Mouse (Mus musculus): ENCODE data around the gene Crtc2.
"Not testable (repeated sequence)": the region's sequence is repeated elsewhere in the genome, so short reads cannot be mapped to it uniquely, and the experiment has no call there.

Crtc2 gene

DNA sequence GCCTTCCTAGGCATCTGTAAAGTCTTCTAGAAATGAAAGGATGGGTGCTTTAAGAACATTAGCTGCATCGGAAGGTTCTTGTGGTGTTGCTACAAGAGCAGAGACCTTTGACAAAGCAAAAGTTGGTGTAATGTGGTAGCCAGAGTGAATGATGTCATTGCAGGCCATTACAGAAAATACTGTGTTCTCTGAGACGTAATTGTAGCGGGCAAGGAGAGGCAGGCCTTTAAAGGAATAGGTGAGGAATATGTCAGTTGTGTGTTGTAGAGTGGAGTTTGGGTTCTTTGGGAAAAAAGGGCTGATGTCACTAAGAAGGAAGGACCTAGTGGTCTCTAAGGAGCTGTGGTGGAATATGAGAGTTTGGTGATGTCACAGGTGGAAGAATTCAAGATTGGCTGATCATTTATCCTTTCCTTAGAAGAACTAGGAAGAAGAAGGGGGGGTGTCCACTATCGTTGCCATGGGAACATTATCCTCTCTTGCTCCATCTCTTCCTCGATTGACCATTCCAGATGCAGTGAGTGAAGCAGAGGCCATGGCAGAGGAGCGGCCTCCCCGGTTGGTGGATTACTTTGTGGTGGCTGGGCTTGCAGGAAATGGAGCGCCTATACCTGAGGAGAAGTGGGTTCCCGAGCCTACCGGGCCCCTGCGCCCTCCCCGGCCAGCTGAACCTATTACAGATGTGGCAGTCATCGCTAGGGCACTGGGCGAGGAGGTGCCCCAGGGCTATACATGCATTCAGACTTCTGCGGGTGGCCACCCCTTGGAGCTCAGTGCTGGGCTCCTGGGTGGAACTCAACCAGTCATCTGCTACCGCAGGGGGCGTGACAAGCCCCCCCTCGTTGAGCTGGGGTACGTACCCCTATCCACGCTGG, 13.2 kb downstream of the Crtc2 start:
- DNase-seq (ENCODE audit: low spot score in 2 of 2): no peak

DNA sequence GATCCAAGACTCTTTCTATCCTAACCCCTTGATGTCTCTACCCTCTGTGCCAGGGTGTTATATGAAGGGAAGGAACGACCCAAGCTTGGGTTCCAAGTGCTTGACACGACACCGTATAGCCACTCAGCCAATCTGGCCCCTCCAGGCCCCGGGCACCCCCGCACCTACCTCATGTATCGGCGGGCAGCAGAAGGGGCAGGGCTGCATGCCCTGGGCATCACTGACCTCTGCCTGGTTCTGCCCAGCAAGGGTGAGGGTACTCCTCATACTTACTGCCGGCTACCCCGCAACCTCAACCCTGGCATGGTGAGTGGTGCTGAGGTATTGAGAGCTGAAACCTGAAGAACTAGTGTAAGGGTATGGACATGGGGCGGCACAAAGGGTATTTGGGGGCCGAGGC, 14.2 kb downstream of the Crtc2 start:
- no peak for DNase-seq (ENCODE audit: low spot score in 2 of 2)

DNA sequence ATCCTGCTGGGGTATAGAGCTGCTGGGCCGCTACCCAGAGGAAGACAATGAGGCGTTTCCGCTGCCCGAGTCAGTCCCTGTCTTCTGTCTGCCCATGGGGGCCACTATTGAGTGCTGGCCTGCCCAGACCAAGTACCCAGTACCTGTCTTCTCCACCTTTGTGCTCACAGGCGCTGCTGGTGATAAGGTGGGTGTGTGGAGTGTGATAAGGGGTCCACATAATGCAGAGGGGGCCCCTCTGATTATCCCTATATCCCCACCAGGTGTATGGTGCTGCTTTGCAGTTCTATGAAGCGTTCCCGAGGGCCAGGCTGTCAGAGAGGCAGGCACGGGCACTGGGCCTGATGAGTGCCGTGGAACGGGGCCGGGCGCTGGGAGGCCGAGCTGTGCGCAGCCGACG, 15.0 kb downstream of the Crtc2 start:
- DNase-seq (ENCODE audit: low spot score in 2 of 2): no peak

DNA sequence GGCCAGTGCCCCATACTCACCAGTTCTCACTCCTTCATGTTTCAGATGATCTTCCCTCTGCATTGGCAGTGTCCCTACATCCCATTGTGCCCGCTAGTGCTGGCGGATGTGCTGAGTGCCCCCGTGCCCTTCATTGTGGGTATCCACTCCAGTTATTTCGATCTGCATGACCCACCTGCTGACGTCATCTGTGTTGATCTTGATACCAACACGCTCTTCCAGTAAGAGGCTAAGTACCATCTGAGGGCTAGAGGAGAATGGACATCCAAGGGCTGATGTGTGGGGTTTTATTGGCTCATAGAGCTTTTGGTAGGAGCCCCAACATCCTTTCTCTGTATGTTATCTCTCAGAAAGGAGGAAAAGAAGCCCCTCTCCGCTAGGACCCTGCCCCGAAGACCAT, 16.8 kb downstream of the Crtc2 start:
- no peak for DNase-seq (ENCODE audit: low spot score in 2 of 2)

DNA sequence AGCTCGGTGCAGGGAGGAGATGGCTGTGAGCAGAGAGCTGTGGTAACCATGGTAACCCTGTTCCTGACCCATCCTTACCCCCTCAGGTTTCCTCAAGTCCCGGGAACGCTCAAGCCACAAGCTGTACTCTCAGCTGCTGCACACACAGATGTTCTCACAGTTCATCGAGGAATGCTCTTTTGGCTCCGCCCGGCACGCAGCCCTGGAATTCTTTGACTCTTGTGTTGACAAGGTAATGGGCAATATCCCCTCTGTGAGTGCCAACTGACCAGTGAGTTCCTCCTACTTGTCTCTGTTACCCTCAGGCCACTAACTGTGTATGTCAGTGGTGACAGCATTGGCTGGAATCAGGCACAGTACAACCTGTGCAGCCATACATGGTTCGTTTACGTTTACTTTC, 18.2 kb downstream of the Crtc2 start:
- DNase-seq (ENCODE audit: low spot score in 2 of 2): no peak

DNA sequence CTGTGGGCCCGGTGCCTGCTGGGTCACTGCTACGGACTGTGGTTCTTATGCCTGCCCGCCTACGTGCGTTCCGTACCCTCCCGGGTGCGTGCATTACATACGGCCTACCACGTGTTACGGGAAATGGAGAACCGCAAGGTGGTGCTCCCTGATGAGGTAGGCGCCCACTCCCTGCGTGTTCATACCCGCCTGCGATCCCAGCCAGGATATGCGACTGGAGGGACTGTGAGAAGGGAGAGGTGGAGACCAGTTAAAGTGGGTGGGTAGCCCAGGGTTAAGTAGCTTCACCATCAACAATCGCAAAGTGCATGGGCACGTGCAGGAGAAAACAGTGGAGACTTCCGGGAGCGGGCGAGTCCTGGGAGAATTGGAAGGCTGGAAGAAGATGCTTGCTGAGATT, 19.9 kb downstream of the Crtc2 start:
- no peak for DNase-seq (ENCODE audit: low spot score in 2 of 2)

DNA sequence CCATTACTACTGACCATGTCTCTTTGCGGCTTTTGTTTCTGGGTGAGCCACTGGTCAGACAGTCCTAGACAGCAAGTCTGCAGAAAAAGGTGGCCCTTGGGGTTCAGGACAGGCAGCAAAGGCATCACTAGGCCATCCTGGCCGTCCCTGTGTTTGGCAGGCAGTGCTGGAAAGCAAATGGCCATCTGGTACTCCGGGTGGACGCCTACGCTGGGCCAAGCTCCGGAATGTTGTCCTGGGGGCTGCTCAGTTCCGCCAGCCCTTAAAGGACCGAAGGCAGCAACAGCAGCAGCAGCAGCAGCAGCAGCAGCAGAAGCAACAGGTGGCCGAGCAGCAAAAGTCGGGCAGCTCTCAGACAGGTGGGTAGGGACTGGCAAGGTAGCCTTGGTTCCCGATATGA, 21.3 kb downstream of the Crtc2 start:
- DNase-seq (ENCODE audit: low spot score in 2 of 2): no peak

- no peak for DNase-seq (ENCODE audit: low spot score in 2 of 2)
Observed at GRCm38 (mm10) chr3:90276858-90277257, 22.9 kb downstream of the Crtc2 start.

GRCm38 (mm10) chr3:90277793-90278192, 23.8 kb downstream of the Crtc2 start:
- DNase-seq (ENCODE audit: low spot score in 2 of 2): no peak

DNA sequence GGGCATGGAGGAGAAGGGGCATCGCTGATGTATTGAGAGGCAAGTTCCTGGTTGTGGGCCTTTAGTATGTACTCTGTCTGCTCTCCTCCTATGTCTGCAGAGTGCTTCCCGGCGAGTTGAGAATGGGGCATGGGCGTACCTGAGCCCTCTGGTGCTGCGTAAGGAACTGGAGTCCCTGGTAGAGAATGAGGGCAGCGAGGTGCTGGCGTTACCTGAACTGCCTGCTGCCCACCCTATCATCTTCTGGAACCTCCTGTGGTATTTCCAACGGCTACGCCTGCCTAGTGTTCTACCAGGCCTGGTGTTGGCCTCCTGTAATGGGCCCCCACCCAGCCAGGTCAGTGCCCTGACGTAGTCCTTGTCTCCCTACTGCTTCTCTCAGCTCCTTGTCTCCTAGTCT, 24.2 kb downstream of the Crtc2 start:
- no peak for DNase-seq (ENCODE audit: low spot score in 2 of 2)

DNA sequence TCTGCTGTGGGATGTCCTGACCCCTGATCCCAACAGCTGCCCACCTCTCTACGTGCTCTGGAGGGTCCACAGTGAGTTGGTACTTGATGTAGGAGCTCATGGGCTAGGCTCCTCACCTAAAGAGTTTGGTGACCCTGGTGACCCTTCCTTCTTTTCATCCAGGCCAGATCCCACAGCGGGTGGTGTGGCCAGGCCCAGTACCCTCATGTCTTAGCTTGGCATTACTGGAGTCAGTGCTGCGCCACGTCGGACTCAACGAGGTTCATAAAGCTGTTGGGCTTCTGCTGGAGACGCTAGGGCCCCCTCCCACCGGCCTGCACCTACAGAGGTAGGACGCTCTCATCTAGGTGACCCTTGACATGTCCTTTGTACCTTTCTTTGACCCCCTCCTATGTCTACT, 25.3 kb downstream of the Crtc2 start:
- DNase-seq (ENCODE audit: low spot score in 2 of 2): no peak

- DNase-seq (ENCODE audit: low spot score in 2 of 2): no peak
Observed at GRCm38 (mm10) chr3:90279743-90280142, 25.8 kb downstream of the Crtc2 start.

GRCm38 (mm10) chr3:90280708-90281107, 26.7 kb downstream of the Crtc2 start:
- DNase-seq (ENCODE audit: low spot score in 2 of 2): no peak

DNA sequence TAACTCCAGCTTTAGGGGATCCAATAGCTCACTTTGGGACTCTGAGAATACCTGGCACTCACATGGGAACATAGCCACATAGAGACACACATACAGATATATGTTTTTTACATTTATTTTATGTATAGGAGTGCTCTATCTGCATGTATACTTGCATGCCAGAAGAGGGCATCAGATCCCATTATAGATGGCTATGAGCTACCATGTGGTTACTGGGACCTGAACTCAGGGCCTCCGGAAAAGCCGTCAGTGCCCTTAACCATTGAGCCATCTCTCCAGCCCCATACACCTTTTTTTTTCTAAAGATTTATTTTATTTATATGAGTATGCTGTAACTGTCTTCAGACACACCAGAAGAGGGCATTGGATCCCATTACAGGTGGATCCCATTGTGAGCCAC, 30.2 kb downstream of the Crtc2 start:
- no peak for DNase-seq (ENCODE audit: low spot score in 2 of 2)

DNA sequence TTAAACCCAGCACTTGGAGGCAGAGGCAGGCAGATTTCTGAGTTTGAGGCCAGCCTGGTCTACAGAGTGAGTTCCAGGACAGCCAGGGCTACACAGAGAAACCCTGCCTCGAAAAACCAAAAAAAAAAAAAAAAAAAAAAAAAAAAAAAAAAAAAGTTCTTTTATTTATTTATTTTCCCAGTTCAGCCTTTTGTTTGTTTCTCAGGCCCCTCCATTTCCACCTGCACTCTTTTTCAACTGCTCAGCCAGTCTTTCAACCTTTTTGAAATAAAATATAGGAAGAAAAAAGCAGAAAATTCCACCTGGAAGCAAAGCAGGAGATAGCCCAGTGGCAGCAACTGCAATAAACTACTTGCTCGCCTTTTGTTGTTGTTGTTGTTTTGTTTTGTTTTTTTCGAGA, 35.4 kb downstream of the Crtc2 start:
- not testable (repeated sequence) for DNase-seq (ENCODE audit: low spot score in 2 of 2)

GRCm38 (mm10) chr3:90290602-90291001, 36.6 kb downstream of the Crtc2 start:
- no peak for DNase-seq (ENCODE audit: low spot score in 2 of 2)

- no peak for DNase-seq (ENCODE audit: low spot score in 2 of 2)
Observed at GRCm38 (mm10) chr3:90291982-90292344, 38.0 kb downstream of the Crtc2 start.

GRCm38 (mm10) chr3:90292345-90293275, 38.6 kb downstream of the Crtc2 start, which contains the start of gene Gatad2b:
Gene Gatad2b (plus strand): TSS chr3:90293178.
- DNase-seq (ENCODE audit: low spot score in 2 of 2): peak; percentile 90 to 97

DNA sequence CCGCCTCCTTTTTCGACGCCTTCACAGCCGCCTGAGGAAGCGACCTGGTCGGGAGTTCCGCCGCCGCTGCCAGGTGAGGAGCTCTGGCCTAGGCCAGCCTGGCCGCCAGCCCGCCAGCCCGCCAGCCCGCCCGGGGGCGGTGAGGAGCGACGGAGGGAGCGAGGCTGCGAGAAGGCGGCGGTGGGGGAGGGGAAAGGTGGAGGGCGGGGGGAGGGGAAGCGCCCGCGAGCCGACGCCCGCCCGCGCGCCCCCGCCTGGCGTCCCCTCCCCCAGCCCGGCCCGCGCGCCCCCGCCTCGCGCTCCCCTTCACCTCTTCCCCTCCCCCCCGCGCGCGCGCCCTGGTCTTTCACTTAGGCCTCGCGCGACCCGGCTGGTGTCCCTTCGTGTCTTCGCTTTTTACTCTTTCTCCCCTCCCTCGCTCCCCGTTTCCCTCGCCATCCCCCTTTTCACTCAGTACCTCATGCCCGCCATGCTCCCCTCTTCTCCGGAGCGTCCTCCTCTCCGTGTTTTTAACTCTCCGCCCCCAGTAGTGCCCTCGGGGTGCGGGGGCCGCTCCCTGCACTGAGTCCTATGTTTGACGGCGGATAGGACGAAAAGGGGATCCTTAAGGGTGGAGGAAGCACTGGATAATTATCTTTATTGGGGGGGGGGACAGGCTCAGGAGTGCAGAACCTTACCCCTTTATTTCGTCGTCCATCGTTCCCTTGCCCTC, 39.5 kb downstream of the Crtc2 start:
- DNase-seq (ENCODE audit: low spot score in 2 of 2): peak in 1 of 2 experiments; percentile 42

- DNase-seq (ENCODE audit: low spot score in 2 of 2): no peak
Observed at GRCm38 (mm10) chr3:90294064-90294440, 40.1 kb downstream of the Crtc2 start.

DNA sequence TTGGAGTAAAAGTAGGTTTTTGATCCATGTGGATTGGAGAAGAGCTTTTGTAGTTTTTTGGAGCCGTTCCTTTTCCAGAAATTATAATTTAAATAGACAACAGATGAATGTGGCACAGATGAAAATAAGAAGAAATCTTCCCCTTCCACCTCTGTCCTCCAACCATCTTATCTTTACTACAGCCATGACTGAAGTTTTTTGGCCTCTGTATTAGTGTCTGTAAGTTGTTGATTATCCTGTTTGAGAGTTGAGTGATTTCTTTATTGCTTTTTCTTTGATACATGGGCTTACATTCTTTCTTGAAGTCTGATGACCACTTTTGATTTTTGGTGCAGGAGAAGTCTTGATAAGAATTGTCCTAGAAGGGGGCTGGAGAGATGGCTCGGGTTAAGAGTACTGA, 40.7 kb downstream of the Crtc2 start:
- DNase-seq (ENCODE audit: low spot score in 2 of 2): no peak

- peak in 1 of 2 experiments; percentile 29 for DNase-seq (ENCODE audit: low spot score in 2 of 2)
Observed at GRCm38 (mm10) chr3:90305801-90306200, 51.8 kb downstream of the Crtc2 start.
